Mouse (Mus musculus): Measurements from ENCODE around the gene Fau. TPM values are rescaled to one million over a fixed set of nuclear protein-coding genes. Genes with fewer than 3 reads are reported as not detected.

Gene Fau
- polyA plus RNA-seq, 2 experiments from 2014 or later: 2,365 to 3,114 TPM

GRCm38 (mm10) chr19:6076564-6077393, 19.1 kb downstream of the Fau start, which contains the start of gene Vps51:
Vps51 (minus strand) TSS chr19:6077231.
- ATAC-seq: peak; percentile 99

GRCm38 (mm10) chr19:6079983-6080480, 22.4 kb downstream of the Fau start, which contains the start of gene Tmem262:
Tmem262 (plus strand) TSS chr19:6080033.
- no peak for ATAC-seq

- no peak for ATAC-seq
Observed at GRCm38 (mm10) chr19:6082156-6082555, 24.5 kb downstream of the Fau start, which contains the start of gene Gm28374. Gm28374 (minus strand) TSS chr19:6082256.

- ATAC-seq: peak; percentile 94
Observed at GRCm38 (mm10) chr19:6084478-6085248, 27.0 kb downstream of the Fau start, which contains the start of the genes Zfpl1 and Cdca5. Zfpl1 (minus strand) TSS chr19:6084956. Cdca5 (plus strand) TSS chr19:6084983.

GRCm38 (mm10) chr19:6085417-6085879, 27.8 kb downstream of the Fau start:
- peak; percentile 78 for ATAC-seq

GRCm38 (mm10) chr19:6088841-6089240, 31.2 kb downstream of the Fau start:
- ATAC-seq: no peak

- ATAC-seq: no peak
Observed at GRCm38 (mm10) chr19:6094119-6094518, 36.5 kb downstream of the Fau start, which contains the start of gene AC131692.1. AC131692.1 (plus strand) TSS chr19:6094419.

- no peak for ATAC-seq
Observed at GRCm38 (mm10) chr19:6097847-6098246, 40.2 kb downstream of the Fau start.

- no peak for ATAC-seq
Observed at GRCm38 (mm10) chr19:6101186-6101585, 43.5 kb downstream of the Fau start.

GRCm38 (mm10) chr19:6102169-6102853, 44.7 kb downstream of the Fau start:
- no peak for ATAC-seq

GRCm38 (mm10) chr19:6104476-6104875, 46.8 kb downstream of the Fau start:
- ATAC-seq: no peak

- ATAC-seq: no peak
Observed at GRCm38 (mm10) chr19:6105586-6105985, 47.9 kb downstream of the Fau start, which contains the start of gene Naaladl1. Naaladl1 (plus strand) TSS chr19:6105782.

Other genes with a start within 250 kb of the Fau start
- 10 to 100 TPM; 62.6 to 85.3 TPM for gene Frmd8, start 182.6 kb upstream of the Fau start, polyA plus RNA-seq (2017; shearing (Covaris generic))
- 10 to 100 TPM; 51.6 to 73.7 TPM for gene Slc25a45, start 180.0 kb upstream of the Fau start, polyA plus RNA-seq (2017; shearing (Covaris generic))
- under 1 TPM; 0.51 to 0.84 TPM for gene Tigd3, start 163.7 kb upstream of the Fau start, polyA plus RNA-seq (2017; shearing (Covaris generic))
- gene Dpf2, start 144.8 kb upstream of the Fau start, polyA plus RNA-seq (2017; shearing (Covaris generic)): 100 to 1,000 TPM; 214 to 296 TPM
- under 1 TPM in 1 of 2 experiments, not detected in 1; 0.34 TPM for gene Cdc42ep2, start 133.0 kb upstream of the Fau start, polyA plus RNA-seq (2017; shearing (Covaris generic))
- gene Pola2, start 93.6 kb upstream of the Fau start, polyA plus RNA-seq (2017; shearing (Covaris generic)): 10 to 100 TPM; 13.8 to 15.8 TPM
- gene Slc22a20, start 71.7 kb upstream of the Fau start, polyA plus RNA-seq (2017; shearing (Covaris generic)): not detected
- 10 to 100 TPM; 40.2 to 45.3 TPM for gene Capn1, start 41.9 kb upstream of the Fau start, polyA plus RNA-seq (2017; shearing (Covaris generic))
- gene Syvn1, start 11.3 kb upstream of the Fau start, polyA plus RNA-seq (2017; shearing (Covaris generic)): 10 to 100 TPM; 13.4 to 17.1 TPM
- gene Mrpl49, start 59 bp upstream of the Fau start, polyA plus RNA-seq (2017; shearing (Covaris generic)): 10 to 100 TPM; 33.9 to 37.5 TPM
- gene Znhit2, start 3.3 kb downstream of the Fau start, polyA plus RNA-seq (2017; shearing (Covaris generic)): 1 to 10 TPM; 5.7 to 6.7 TPM
- gene Tm7sf2, start 10.5 kb downstream of the Fau start, polyA plus RNA-seq (2017; shearing (Covaris generic)): 1 to 10 TPM; 5.5 to 7.1 TPM
- 10 to 100 TPM; 27.9 to 39.0 TPM for gene Vps51, start 19.4 kb downstream of the Fau start, polyA plus RNA-seq (2017; shearing (Covaris generic))
- gene Tmem262, start 22.2 kb downstream of the Fau start, polyA plus RNA-seq (2017; shearing (Covaris generic)): not detected
- not detected for gene Gm28374, start 24.4 kb downstream of the Fau start, polyA plus RNA-seq (2017; shearing (Covaris generic))
- gene Zfpl1, start 27.1 kb downstream of the Fau start, polyA plus RNA-seq (2017; shearing (Covaris generic)): 10 to 100 TPM; 36.7 to 51.4 TPM
- 1 to 10 TPM; 3.5 to 5.5 TPM for gene Cdca5, start 27.1 kb downstream of the Fau start, polyA plus RNA-seq (2017; shearing (Covaris generic))
- gene AC131692.1, start 36.6 kb downstream of the Fau start, polyA plus RNA-seq (2017; shearing (Covaris generic)): not detected
- under 1 TPM in 1 of 2 experiments, not detected in 1; 0.17 TPM for gene Naaladl1, start 47.9 kb downstream of the Fau start, polyA plus RNA-seq (2017; shearing (Covaris generic))
- gene Sac3d1, start 60.8 kb downstream of the Fau start, polyA plus RNA-seq (2017; shearing (Covaris generic)): 1 to 10 TPM in 1 of 2 experiments, under 1 TPM in 1; 0.43 to 2.2 TPM
- 10 to 100 TPM; 20.9 to 26.5 TPM for gene Snx15, start 70.5 kb downstream of the Fau start, polyA plus RNA-seq (2017; shearing (Covaris generic))
- not detected for gene Batf2, start 83.1 kb downstream of the Fau start, polyA plus RNA-seq (2017; shearing (Covaris generic))
- 10 to 100 TPM; 17.1 to 31.5 TPM for gene Arl2, start 83.7 kb downstream of the Fau start, polyA plus RNA-seq (2017; shearing (Covaris generic))
- gene Majin, start 126.5 kb downstream of the Fau start, polyA plus RNA-seq (2017; shearing (Covaris generic)): under 1 TPM in 1 of 2 experiments, not detected in 1; 0.90 TPM
- not detected for gene Gpha2, start 168.5 kb downstream of the Fau start, polyA plus RNA-seq (2017; shearing (Covaris generic))
- gene Ppp2r5b, start 178.0 kb downstream of the Fau start, polyA plus RNA-seq (2017; shearing (Covaris generic)): 1 to 10 TPM; 1.2 to 1.6 TPM
- gene Atg2a, start 183.8 kb downstream of the Fau start, polyA plus RNA-seq (2017; shearing (Covaris generic)): 10 to 100 TPM; 10.4 to 14.7 TPM
- gene Ehd1, start 218.9 kb downstream of the Fau start, polyA plus RNA-seq (2017; shearing (Covaris generic)): 10 to 100 TPM in 1 of 2 experiments, 1 to 10 TPM in 1; 6.4 to 22.8 TPM
- gene Cdc42bpg, start 248.6 kb downstream of the Fau start, polyA plus RNA-seq (2017; shearing (Covaris generic)): under 1 TPM; 0.07 to 0.13 TPM

Data from CD4-positive, CD25-positive, alpha-beta regulatory T cell, adult 4 months (primary cell).